Mouse (Mus musculus) cerebellum, adult 8-10 months (tissue): ENCODE results near the gene Palm2.
A peak's percentile ranks its signal among the peaks of the same experiment; 100 is the strongest.

Experiments used
- DNase-seq: peaks from one replicate; pipeline ENCODE4 v3.0.0; 2022

Gene Palm2

DNA sequence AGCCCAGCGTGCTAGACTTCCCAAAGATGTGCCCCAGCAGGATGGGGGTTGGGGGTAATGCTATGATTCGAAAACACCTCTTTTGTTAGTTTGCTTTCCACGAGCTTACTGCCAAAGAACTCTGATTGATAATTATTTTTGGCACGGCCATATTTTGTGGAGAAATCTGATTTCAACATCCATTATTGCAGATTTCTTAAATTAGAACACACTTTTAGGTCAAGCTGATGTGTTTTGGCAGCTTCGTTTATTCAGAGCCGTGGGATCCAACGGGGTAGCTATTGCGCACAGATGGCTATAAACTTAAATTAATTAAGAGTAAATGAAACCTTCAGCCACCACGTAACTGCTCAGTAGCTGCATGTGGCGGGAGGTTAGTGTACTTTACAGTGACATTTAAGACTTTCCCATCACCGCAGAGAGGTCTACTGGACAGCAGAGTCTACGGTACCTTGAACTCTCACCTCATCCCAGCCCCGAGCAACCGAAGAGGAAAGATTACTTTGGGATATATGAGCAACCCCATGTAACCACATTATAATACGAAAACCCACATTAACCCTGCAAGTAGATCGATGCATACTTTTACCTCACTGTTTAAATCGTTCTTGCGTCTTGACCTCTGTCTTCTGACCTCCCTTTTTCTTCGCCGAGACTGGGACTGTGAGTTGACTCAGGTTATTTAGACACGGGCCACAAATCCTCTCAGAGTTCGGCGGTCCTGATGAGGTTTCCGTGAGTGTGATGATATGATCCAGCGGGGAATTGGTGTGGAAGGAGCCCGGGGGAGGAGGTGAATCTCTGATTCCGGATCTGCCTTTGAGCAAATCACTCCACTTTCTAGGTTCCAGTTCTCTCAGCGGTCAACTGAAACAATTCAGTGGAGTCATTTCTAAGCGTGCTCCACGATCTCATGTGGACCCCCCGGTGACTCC lies 80.2 kb downstream of the Palm2 start:
- no peak for DNase-seq

GRCm38 (mm10) chr4:57515356-57515755 lies 81.3 kb downstream of the Palm2 start:
- DNase-seq = no peak

GRCm38 (mm10) chr4:57523456-57523855 lies 89.4 kb downstream of the Palm2 start:
- no peak for DNase-seq

GRCm38 (mm10) chr4:57524461-57524860 lies 90.4 kb downstream of the Palm2 start:
- DNase-seq = no peak

- DNase-seq = no peak
Observed at GRCm38 (mm10) chr4:57525221-57526011, 91.4 kb downstream of the Palm2 start.

DNA sequence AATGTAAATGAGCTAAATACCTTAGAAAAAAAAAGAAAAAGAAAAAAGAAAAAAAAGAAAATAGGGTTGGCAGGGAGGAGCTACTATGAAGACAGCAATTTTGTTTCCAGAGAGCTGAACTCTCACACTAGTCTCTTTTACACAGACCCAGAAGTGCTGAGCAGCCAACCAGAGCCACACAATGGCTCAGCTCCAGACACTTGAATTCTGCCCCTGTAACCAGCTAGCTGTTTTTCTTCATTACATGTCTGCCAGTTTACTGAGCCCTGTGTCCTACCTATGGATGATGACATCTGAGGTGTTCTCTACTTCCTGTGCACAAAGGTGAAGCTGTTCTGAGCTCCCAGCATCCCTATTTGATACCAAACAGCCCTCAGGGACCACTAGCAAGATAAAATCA lies 94.2 kb downstream of the Palm2 start:
- DNase-seq = no peak

DNA sequence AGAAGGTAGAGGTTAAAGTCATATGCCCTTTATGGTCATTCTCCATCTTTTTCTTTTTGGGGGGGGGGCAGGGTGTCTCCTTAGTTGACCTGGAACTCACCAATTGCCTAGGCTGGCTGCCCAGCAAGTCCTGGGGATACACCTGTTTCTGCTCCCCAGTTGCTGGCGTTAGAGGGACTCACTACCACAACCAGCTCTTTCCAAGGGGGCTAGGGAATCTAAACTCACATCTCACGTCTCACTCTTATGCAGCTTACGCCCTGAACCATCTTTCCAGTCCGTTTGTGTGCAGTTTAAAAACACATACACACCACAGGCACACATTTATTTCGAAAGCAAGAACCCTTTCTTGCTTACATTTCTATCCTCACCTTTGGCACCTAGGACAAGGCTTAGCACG lies 99.6 kb downstream of the Palm2 start:
- no peak for DNase-seq

- DNase-seq = no peak
Observed at GRCm38 (mm10) chr4:57534232-57534631, 100.2 kb downstream of the Palm2 start.

GRCm38 (mm10) chr4:57535087-57535486 lies 101.0 kb downstream of the Palm2 start:
- no peak for DNase-seq

DNA sequence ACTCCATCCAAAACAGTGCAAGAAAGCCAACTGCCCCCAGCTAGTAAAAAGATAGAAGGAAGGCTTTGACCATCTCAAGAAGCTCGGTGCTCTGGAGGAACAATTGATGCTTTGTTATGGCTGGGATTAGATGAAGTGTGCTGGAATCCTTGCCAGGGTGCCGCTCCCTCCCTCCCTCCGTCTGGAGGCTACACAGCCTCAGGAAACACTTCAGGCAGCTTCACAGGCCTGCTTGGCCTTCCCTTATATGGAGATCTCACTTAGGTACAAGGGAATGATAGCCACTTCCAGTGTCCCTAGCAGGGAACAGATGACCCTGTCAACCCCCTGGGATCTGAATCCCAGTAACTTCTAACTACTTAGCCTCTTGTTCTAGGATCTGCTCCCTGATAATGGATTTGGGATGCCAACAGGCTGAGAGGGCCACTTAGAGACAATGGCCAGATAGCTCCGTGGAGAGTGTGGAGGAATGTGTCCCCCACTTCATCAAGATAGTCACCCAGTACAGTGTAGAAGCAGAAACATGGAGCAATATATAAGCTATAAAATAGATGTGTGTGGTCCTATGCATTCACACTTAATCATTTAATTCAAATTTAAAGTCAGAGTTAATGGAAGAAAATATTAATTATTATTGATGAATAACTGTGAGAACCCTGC lies 104.1 kb downstream of the Palm2 start:
- no peak for DNase-seq

DNA sequence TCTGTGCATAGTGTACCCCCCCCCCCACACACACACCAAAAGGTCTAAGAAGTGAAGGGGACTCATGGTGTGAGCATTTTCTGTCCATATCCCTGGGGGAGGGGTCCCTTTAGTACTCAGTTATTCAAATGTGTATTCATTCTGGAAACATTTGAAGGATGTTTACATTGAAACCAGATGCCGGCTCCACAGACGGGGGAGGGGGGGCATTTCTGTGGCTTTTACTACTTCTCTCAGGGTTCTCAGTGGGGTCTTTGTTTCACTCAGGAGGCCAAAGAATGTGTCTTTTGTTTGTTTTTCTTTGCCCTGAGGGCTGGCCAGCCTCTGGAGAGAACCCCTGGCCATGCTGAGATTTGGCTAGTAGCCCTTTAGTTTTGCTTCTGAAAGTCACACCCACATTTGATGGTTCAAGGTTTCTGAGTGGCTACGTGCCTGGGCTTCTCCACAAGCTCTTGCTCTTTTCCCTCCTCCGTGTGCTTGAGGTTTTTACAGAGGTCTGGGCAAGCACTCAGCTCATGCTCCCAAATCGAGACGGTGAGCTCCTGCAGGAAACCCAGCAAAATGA lies 109.7 kb downstream of the Palm2 start:
- DNase-seq = no peak

GRCm38 (mm10) chr4:57547785-57548184 lies 113.7 kb downstream of the Palm2 start:
- no peak for DNase-seq

GRCm38 (mm10) chr4:57550216-57550615 lies 116.2 kb downstream of the Palm2 start:
- no peak for DNase-seq

DNA sequence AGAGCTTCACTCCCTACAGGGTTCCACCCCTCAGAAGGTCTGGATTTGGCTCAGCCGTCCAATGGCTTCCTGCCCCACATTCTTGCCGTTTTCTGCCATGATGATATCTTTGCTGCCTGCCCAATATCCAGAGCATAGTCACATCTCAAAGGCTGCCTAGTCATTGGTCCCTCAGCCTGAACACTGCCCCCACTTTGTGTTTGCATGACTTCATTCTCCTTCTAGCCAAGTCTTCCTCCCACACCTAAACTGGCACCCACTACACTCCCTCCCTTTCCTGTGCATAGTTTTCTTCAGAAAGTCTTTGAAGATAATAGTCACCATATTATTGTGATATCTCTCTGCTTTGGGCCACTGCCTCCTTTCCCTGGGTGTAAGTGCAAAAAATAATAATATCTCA lies 123.1 kb downstream of the Palm2 start:
- DNase-seq = no peak

DNA sequence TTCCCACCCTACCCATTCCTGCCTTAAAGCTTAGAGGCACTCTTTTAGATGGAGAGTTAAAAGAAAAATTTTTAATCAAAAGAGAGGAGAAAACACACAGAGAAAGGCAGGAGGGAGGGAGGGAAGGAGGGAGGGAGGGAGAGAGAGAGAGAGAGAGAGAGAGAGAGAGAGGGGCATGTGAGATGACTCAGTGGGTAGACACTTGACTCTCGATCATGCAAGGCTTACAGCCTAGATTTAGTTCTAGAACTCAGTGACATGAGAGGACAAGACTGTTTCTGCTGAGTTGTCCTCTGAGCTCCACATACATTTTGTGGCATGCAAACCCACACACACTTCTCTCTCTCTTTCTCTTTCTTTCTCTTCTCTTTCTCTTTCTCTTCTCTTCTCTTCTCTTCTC lies 125.4 kb downstream of the Palm2 start:
- no peak for DNase-seq

- no peak for DNase-seq
Observed at GRCm38 (mm10) chr4:57560010-57560409, 126.0 kb downstream of the Palm2 start.

GRCm38 (mm10) chr4:57561055-57561454 lies 127.0 kb downstream of the Palm2 start:
- no peak for DNase-seq

DNA sequence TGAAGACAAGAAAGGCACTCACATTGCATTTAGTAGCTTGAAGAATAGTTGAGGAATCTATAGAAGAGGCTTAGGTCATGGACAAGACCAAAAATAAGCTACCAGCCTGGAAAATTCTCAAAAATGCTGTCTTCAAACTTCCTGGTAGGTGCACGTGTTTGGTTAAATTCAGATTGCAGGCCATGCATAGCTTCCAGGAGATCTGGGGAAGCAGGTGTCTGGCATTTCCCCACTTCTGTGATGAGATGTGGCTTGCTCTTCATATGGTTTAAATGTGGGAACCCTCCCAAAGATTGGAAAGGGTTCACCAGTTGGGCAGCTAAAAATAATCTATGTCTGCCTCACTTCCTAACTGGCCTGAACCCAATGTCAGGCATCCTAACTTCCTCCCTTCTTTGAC lies 131.2 kb downstream of the Palm2 start:
- DNase-seq = no peak

- DNase-seq = no peak
Observed at GRCm38 (mm10) chr4:57565811-57566210, 131.8 kb downstream of the Palm2 start.

DNA sequence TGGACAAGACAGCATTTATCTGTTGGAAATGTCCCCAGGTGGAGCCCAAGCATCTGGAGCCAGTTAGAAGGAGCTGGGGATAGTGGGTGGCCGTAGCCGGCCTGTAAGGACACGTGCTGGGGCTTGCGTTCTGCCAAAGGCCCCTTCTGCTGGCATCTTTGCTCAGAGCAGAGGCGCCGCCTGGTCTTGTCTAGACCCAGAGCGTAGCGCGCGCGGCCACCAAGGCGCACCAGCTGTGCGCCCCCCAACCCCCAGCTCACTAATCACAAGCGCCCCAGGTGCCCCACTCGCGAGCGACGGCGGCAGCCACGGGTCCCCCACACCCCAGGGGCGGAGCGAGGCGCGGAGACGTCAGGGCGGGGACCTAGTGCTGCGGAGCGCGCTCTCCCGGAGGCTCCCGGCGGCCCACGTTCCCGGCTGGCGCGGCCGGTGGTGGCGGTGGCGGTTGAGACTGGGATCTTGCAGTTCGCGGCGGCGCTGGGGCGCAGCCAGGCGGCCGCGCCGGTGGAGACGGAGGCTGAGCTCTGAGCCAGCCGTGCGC lies 133.7 kb downstream of the Palm2 start, which contains the start of gene Pakap:
TSS of gene Pakap (plus strand) at position 514 of the 541 bp plus-strand sequence.
- peak; percentile 33 for DNase-seq

DNA sequence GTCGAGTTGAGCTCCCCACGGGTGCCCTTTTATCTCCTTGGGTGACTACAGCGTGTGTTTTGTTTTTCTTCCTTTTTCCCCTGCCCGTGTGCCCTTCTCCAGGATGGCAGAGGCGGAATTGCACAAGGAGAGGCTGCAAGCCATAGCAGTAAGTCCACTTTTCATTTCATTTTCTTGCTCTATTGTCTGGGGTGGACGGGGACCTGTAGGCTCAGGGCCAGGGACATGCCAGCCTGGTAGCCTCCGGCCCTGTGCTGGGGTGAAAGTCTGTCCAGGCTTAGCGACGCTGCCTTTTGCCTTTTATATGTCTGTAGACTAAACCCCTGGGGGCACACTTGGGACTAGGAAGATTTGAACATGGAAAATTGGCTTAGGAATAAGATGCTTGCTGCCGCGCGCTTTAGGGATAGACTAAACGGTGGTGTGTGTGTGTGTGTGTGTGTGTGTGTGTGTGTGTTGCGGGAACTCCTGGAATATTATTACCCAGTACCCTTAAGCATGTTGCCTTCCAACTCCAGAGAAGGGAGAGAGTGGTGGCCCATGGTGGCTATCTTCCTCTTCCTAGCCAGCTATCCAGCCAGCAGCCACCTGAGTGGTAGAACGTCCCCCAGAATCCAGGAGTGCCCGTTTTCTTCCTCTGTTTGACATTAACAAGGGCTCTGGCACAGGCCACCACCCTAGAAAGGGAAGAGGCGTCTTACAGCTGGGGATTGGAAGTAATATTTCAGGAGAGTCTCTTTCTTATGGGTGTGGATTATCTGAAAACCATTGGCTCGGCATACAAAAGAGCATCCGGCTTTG lies 134.4 kb downstream of the Palm2 start:
- DNase-seq = no peak

DNA sequence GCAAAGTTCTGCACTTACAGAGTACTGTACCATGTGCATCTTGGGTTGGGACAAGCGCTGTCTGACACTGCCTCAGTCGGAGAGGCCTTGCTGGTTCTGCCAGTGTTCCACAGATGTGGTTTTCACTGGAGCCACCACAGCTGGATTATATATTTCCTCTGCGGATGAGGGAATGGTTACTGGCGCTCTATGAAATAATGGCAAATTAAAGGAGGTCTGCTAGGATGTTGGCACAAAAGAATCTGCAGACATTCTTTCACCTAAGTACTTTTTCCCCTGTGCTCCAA lies 135.0 kb downstream of the Palm2 start:
- no peak for DNase-seq
